Mouse (Mus musculus) midbrain, embryonic 15.5 days (tissue): ENCODE results near the gene Xrcc1. TPM values are rescaled to one million over a fixed set of nuclear protein-coding genes. Genes with fewer than 3 reads are reported as not detected.
A peak's percentile ranks its signal among the peaks of the same experiment; 100 is the strongest.
"Not testable (repeated sequence)": the region's sequence is repeated elsewhere in the genome, so short reads cannot be mapped to it uniquely, and the experiment has no call there.

ENCODE experiments used
- ATAC-seq: fragments of 200-750 bp; cut with Nextera tagmentation; replicated peaks from 2 replicates; pipeline ENCODE4 v1.8.0; 2017; ENCODE audit warnings: moderate TSS enrichment
- H3K27ac ChIP-seq: fragments of 300-500 bp; sonication (generic); 2 replicates; pipeline ENCODE4 v1.5.1; 2015; ENCODE audit warnings: mild to moderate bottlenecking, inconsistent platforms
- H3K27me3 ChIP-seq: fragments of 300-500 bp; sonication (generic); replicated peaks from 2 replicates; pipeline ENCODE4 v1.6.1; 2015; ENCODE audit warnings: inconsistent platforms
- H3K36me3 ChIP-seq: fragments of 300-500 bp; sonication (generic); replicated peaks from 2 replicates; pipeline ENCODE4 v1.6.1; 2015; ENCODE audit warnings: inconsistent platforms
- H3K4me1 ChIP-seq: fragments of 300-500 bp; sonication (generic); 2 replicates; pipeline ENCODE4 v1.6.1; 2015; ENCODE audit warnings: inconsistent platforms
- H3K4me2 ChIP-seq: fragments of 300-500 bp; sonication (generic); 2 replicates; pipeline ENCODE4 v1.6.1; 2015; ENCODE audit warnings: inconsistent platforms, mild to moderate bottlenecking, moderate library complexity
- H3K4me3 ChIP-seq: fragments of 300-500 bp; sonication (generic); 2 replicates; pipeline ENCODE4 v1.5.1; 2015; ENCODE audit warnings: mild to moderate bottlenecking, inconsistent platforms
- H3K9ac ChIP-seq: fragments of 300-500 bp; sonication (generic); 2 replicates; pipeline ENCODE4 v1.6.1; 2015; ENCODE audit warnings: mild to moderate bottlenecking, inconsistent platforms
- H3K9me3 ChIP-seq: fragments of 300-500 bp; sonication (generic); 2 replicates; pipeline ENCODE4 v1.6.1; 2016; ENCODE audit warnings: inconsistent platforms
- WGBS: fragments of 180-500 bp; shearing (Covaris S2); methylation state at CpG from one replicate; pipeline ENCODE4 v1.1.7; 2015; ENCODE audit warnings: mixed read lengths; 5-methylcytosine and 5-hydroxymethylcytosine counted together
- polyA plus RNA-seq: library from polyadenylated mRNA; unstranded; fragments of >200 nt; fragmentation: Nextera tagmentation; extraction: Ambion mirVana; gene quantifications from 2 replicates; pipeline ENCODE4 v1.2.1, GENCODE M21; 2015

Gene Xrcc1
- polyA plus RNA-seq, 1 experiment from 2014 or later, result 67.1 TPM

DNA sequence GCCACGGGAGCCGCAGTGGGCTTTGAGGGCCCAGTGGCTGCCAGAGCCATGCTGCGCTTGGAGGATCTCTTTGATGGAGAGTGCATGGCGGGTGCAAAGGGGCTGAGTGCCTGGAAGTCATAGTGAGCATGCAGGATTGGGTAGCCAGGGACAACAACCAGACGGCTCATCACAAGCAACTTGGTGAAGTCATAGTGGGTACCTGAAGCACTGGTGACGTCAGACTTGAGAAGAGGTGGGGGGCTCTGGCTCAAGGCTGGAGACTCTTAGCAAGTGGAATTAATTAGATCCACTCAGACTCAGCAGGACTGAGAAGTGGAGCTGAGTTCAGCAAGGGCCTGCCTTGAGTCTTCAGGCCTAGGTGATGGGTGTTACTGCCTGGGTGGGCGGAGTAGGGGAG is 33.7 kb upstream of the Xrcc1 start, which contains the start of gene AC161166.1:
AC161166.1 (minus strand) TSS at position 101 of the 400 bp plus-strand sequence.
- Histone ChIP-seq H3K9me3 (no peaks in the 10 kb centered on the region), H3K27ac (no peak within 1 kb of the TSS), H3K27me3 (no peaks in the 10 kb centered on the region), H3K36me3 (peaks cover 21% of the 10 kb centered on the region), H3K9ac (no peak within 1 kb of the TSS), H3K4me3 (no peak within 1 kb of the TSS), H3K4me1 (peaks cover 27% of the 10 kb centered on the region), H3K4me2 (no peak within 1 kb of the TSS)
- ATAC-seq, result no peak
- WGBS, result 91% methylated on average over 7 of the region's 7 CpGs

DNA sequence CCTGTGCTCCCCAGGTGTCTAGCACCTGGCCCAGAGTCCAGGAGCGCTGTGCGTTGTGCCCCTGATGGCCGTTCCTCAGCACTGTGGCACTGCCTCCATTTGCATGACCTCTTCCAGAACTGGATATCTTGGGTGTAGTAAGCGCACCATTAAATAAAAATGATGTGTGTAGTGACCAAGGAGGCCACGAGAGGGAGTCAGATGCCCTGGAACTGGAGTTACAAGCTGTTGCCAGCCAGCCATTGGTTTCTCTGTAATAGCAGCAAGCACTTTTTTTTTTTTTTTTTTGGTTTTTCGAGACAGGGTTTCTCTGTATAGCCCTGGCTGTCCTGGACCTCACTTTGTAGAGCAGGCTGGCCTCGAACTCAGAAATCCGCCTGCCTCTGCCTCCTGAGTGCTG is 29.8 kb upstream of the Xrcc1 start:
- peaks cover 18% of the 10 kb centered on the region for H3K36me3 ChIP-seq
- H3K4me1 ChIP-seq, H3K27me3 ChIP-seq, H3K27ac ChIP-seq, H3K9me3 ChIP-seq, ATAC-seq, H3K4me2 ChIP-seq, H3K9ac ChIP-seq, H3K4me3 ChIP-seq: not testable (repeated sequence)
- WGBS, result 66% methylated on average over 8 of the region's 8 CpGs

DNA sequence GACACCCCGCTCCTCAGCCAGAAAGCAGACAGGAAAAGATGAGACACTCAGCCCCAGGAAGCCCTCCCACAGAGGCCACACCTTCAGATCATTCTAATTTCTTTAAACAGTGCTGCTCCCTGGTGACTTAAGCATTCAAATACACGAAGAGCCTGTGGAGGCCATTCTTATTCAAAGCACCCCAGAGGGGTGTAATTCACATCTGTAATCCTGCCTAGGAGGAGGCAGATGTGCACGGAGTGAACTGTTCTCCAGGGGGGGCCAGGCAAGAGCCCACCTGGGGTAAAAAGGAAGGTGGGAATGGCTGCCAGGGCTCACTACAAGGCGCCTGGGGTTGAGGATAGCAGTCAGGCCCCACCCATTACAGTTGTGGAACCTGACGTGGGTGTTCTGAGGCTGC is 29.0 kb upstream of the Xrcc1 start:
- H3K4me3 ChIP-seq, result no peak overlapping the region
- no peaks in the 10 kb centered on the region for H3K27me3 ChIP-seq
- ATAC-seq, result no peak
- 26% methylated on average over 5 of the region's 5 CpGs for WGBS
- no peaks in the 10 kb centered on the region for H3K9me3 ChIP-seq
- no peak overlapping the region for H3K4me2 ChIP-seq
- H3K27ac ChIP-seq, result 0 out of 2 replicates have a peak overlapping the region, but pooled peaks have one; percentile 43
- peaks cover 4% of the 10 kb centered on the region; the same call in 1 of the 2 replicates for H3K4me1 ChIP-seq
- H3K9ac ChIP-seq, result no peak overlapping the region
- peaks cover 15% of the 10 kb centered on the region for H3K36me3 ChIP-seq

DNA sequence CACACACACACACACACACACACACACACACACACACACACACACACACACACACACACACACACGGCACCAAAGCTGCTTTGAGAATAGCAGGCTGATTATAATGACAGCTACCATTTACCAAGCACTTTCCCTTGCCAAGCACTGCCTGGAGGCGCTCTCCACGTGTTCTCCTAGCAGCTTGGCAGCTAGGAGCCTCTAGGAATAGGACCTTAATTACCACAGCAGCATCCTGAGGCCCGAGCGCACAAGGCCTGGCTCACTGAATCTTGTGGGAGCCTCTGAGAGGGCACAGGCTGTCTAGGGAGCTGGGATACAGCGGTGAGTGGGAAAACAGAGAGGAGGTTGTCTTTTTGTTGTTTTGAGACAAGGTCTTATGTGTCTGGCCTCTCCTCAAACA is 28.4 kb upstream of the Xrcc1 start:
- H3K9me3 ChIP-seq, result no peaks in the 10 kb centered on the region
- no peak for ATAC-seq
- peaks cover 15% of the 10 kb centered on the region for H3K36me3 ChIP-seq
- 44% methylated on average over 6 of the region's 6 CpGs for WGBS
- peaks cover 1% of the 10 kb centered on the region; the same call in 1 of the 2 replicates for H3K4me1 ChIP-seq
- peak overlapping the region; percentile 42; the same call in 1 of the 2 replicates for H3K27ac ChIP-seq
- no peak overlapping the region for H3K9ac ChIP-seq
- no peak overlapping the region for H3K4me2 ChIP-seq
- no peaks in the 10 kb centered on the region for H3K27me3 ChIP-seq
- H3K4me3 ChIP-seq, result no peak overlapping the region

DNA sequence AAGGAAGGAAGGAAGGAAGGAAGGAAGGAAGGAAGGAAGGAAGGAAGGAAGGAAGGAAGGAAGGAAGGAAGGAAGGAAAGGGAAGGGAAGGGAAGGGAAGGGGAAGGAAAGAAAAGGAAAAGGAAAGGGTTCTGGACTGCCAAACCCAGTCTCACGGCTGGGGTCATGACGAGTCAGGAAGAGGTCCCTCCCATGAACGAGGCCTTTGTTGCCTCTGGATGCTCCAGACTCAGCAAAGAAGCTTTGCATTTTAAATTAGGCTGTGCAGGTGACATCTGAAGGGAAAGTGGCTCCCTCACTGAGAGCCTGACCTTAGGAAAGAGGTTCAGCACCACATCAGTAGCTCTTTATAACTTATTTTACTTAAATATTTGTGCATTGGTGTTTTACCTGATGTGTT is 27.0 kb upstream of the Xrcc1 start:
- no peak overlapping the region for H3K27ac ChIP-seq
- no peaks in the 10 kb centered on the region for H3K4me1 ChIP-seq
- WGBS, result 9% methylated on average over 3 of the region's 3 CpGs
- ATAC-seq, result no peak
- H3K9ac ChIP-seq, result no peak overlapping the region
- H3K9me3 ChIP-seq, result no peaks in the 10 kb centered on the region
- peaks cover 15% of the 10 kb centered on the region for H3K36me3 ChIP-seq
- no peaks in the 10 kb centered on the region for H3K27me3 ChIP-seq
- H3K4me2 ChIP-seq, result no peak overlapping the region
- no peak overlapping the region for H3K4me3 ChIP-seq

DNA sequence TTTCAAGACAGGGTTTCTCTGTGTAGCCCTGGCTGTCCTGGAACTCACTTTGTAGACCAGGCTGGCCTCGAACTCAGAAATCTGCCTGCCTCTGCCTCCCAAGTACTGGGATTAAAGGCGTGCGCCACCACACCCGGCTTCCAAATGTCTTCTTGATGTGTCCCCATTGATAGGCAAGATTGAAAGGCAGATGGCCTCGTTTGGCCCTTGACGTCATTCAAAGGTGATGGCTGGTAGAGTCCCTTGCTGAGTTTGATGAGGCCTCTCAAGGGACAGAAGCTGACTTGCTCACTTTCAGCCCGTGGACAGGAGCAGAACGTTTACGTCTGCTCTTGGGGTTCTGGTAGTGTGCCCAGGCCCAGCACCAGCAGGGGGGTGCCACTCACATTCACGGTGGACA is 26.0 kb upstream of the Xrcc1 start:
- ATAC-seq, H3K36me3 ChIP-seq, H3K9me3 ChIP-seq, H3K27me3 ChIP-seq, H3K4me3 ChIP-seq, H3K27ac ChIP-seq, H3K9ac ChIP-seq, H3K4me2 ChIP-seq, H3K4me1 ChIP-seq: not testable (repeated sequence)
- WGBS, result 89% methylated on average over 10 of the region's 10 CpGs

DNA sequence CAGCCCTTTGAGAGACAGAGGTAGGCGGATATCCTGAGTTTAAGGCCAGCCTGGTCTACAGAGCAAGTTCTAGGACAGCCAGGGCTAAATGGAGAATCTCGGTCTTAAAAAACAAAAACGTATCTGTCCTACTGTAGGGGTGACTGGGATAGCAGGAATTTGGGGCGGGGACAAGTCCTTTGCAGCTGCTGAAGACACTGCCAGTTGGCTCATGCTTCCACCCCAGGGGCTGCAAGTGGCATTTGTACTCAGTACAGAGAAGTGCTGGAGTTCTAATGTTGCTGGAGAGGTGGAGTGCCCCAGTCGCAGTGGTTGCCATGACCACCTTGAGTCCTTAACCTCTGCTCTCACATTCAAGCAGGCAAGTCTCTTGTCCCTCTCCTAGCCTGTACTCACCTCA is 23.3 kb upstream of the Xrcc1 start:
- Histone ChIP-seq H3K4me3 (no peak overlapping the region), H3K27me3 (no peaks in the 10 kb centered on the region), H3K4me1 (no peaks in the 10 kb centered on the region), H3K36me3 (no peaks in the 10 kb centered on the region), H3K9me3 (no peaks in the 10 kb centered on the region), H3K27ac (no peak overlapping the region), H3K4me2 (no peak overlapping the region), H3K9ac (no peak overlapping the region)
- no peak for ATAC-seq
- 60% methylated on average over 5 of the region's 5 CpGs for WGBS

DNA sequence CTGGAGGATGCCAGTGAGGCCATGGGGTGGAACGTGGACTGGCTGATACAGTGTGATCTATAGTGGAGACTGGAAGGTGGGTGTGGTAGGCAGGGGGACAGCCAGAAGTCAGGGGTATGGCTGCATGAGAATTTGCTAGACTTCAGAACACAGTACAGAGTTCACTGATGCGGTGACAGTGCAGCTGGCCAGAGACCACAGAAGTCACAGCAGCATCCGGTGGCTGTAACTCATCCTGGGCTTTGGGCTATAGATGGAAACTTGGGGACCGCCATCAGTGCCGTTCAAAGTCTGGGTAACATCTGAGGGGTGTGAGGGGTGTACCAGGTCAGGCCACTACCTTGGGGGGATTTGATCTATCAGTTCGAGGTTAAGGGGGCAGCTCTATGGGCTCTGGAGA is 22.4 kb upstream of the Xrcc1 start:
- no peaks in the 10 kb centered on the region for H3K4me1 ChIP-seq
- H3K4me3 ChIP-seq, result no peak overlapping the region
- H3K27ac ChIP-seq, result no peak overlapping the region
- 90% methylated on average over 6 of the region's 6 CpGs for WGBS
- H3K27me3 ChIP-seq, result no peaks in the 10 kb centered on the region
- no peaks in the 10 kb centered on the region for H3K9me3 ChIP-seq
- no peaks in the 10 kb centered on the region for H3K36me3 ChIP-seq
- ATAC-seq, result no peak
- no peak overlapping the region for H3K9ac ChIP-seq
- no peak overlapping the region for H3K4me2 ChIP-seq

DNA sequence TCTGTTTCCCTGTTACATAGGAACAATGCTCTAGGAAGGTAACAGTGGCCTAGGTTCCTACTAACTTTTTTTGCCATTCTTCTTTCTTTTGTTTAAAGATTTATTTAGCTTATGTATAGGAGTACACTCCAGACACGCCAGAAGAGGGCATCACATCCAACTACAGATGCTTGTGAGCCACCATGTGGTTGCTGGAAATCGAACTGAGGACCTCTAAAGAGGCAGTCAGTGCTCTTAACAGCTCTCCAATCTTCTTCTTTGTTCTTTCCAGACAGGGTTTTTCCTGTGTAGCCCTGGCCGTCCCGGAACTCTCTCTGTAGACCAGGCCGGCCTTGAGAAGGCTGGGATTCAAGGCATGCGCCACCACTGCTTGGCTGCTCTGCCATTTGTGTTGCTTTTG is 21.1 kb upstream of the Xrcc1 start:
- 84% methylated on average over 6 of the region's 6 CpGs for WGBS
- H3K9me3 ChIP-seq, result no peaks in the 10 kb centered on the region

DNA sequence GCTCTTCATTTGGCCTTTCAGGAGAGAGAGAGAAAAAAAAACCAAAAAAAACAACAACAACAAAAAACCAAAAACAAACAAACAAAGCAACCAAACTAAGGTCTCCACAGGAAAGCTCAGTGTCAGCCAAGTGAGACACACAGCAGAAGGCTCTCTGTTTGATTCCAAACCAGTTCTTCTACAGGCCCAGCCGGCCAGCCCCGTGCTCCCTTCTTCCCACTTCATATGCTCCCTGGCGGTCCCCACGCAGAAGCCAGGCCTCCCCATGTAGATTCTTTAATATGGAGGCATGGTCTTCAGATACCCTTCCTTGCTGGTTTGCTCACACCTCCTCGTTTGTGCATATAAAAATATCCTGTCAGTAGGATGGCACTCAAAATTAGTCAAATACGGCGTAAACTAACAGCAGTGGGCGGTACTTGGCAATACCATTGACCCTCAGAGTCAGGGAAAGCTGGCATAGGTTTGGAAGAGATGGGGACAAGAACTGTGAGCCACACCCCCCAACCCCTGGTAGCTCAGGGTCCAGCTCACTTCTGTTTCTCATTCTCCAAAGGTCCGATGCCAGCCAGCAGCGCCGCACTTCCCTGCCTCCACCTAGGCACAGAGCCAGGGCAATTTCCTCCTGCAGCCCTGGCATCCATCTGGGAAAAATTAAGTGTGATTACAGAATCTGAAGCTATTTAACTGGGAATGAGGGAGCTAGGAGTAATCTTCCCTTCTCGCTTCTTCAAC is 20.2 kb upstream of the Xrcc1 start:
- H3K9ac ChIP-seq, result no peak overlapping the region
- 91% methylated on average over 12 of the region's 12 CpGs for WGBS
- ATAC-seq, result no peak

More for the DNA sequence above, 21.1 kb upstream of the Xrcc1 start:
- no peak overlapping the region for H3K4me3 ChIP-seq
- no peaks in the 10 kb centered on the region for H3K36me3 ChIP-seq
- H3K27ac ChIP-seq, result no peak overlapping the region
- no peaks in the 10 kb centered on the region for H3K27me3 ChIP-seq
- peaks cover 8% of the 10 kb centered on the region for H3K4me1 ChIP-seq
- no peak overlapping the region for H3K9ac ChIP-seq
- ATAC-seq, result no peak
- no peak overlapping the region for H3K4me2 ChIP-seq

DNA sequence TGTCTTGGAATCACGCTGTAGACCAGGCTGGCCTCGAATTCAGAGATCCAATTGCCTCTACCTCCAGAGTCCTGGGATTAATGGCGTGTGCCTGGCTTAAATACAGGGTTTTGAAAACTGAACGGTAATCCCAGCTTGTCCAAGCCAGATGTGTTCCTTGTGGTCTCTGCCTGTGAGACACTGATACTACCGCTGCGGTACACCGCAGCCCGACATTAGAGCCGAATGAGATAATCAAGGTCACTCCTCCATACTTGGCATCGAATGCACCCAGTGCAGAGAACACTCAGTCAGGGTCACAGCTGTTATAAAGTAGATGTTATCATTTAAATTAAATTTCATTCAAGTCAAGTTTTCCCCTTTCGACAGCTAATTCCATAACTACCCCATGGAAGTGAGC is 17.2 kb upstream of the Xrcc1 start:
- 89% methylated on average over 11 of the region's 11 CpGs for WGBS
- ATAC-seq, result no peak
- H3K4me1 ChIP-seq, result peaks cover 30% of the 10 kb centered on the region
- no peak overlapping the region for H3K4me3 ChIP-seq
- no peak overlapping the region for H3K9ac ChIP-seq
- no peak overlapping the region for H3K4me2 ChIP-seq
- no peaks in the 10 kb centered on the region for H3K27me3 ChIP-seq
- H3K9me3 ChIP-seq, result no peaks in the 10 kb centered on the region
- no peak overlapping the region for H3K27ac ChIP-seq
- H3K36me3 ChIP-seq, result peaks cover 8% of the 10 kb centered on the region

More for the DNA sequence above, 20.2 kb upstream of the Xrcc1 start:
- Histone ChIP-seq H3K9me3 (no peaks in the 10 kb centered on the region), H3K4me3 (no peak overlapping the region), H3K4me2 (no peak overlapping the region), H3K4me1 (peaks cover 8% of the 10 kb centered on the region), H3K27ac (no peak overlapping the region), H3K27me3 (no peaks in the 10 kb centered on the region), H3K36me3 (no peaks in the 10 kb centered on the region)

DNA sequence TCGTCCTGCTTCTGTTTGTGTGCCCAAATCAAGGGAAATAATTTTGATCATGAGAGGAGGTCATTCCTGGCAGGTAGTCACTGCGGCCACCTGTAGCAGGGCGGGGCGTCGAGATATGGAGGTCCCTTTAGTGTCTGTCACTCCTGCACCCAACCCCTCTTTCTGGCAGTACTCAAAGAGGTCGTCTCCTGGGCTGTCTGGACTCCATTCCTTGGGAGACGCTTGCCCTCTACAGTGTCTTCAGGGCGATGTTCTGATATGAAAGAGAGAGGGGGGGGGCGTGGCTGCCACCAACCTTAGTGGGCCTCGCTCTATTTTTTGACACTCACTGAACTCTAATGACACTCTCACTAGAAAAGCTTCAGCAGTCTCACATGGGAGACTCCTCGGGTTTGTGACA is 16.5 kb upstream of the Xrcc1 start:
- ATAC-seq, result peak; percentile 15; the same call in 1 of the 2 replicates
- Histone ChIP-seq H3K9me3 (no peaks in the 10 kb centered on the region), H3K4me3 (peak overlapping the region; percentile 67), H3K9ac (peak overlapping the region; percentile 63), H3K4me2 (peak overlapping the region; percentile 85), H3K4me1 (peaks cover 37% of the 10 kb centered on the region), H3K27ac (peak overlapping the region; percentile 94), H3K27me3 (no peaks in the 10 kb centered on the region), H3K36me3 (peaks cover 12% of the 10 kb centered on the region)
- 62% methylated on average over 11 of the region's 11 CpGs for WGBS
